20 mouse cellular contexts compared by ENCODE assay signal in the genomic region with DNA sequence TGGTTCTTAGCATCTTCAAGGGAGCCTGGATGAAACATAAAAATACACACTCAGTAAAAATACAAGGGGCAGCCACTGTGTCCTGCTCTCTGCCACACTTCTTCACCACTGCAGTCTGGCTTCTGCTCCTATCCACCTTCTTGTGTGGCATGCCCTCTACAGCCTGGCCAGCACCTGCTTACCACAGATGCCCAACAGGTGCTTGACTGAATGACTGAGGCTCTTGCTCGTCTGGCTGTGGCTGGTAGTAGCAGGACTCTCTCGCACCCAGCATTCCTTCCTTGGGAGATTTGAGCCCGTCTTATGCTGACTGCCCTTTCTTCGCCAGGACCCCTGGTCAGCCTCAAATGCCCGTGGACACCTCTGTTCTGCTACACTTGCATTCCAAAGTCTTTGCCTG.
"Had no signal": no experiment of that assay in that cellular context is flagged by ENCODE, and none has a peak within 500 bp of the region (broad histone marks: within the 10 kb centered on the region; RNA-seq: fewer than 3 reads in every experiment).

No protein-coding gene starts in this region.

- H3K9ac ChIP-seq: liver, embryonic 14.5 days; lung, embryonic 15.5 days; midbrain, embryonic 13.5 days; midbrain, embryonic 15.5 days; neural tube, embryonic 13.5 days; neural tube, embryonic 15.5 days had no signal

- DNase-seq: lung, adult 2 months; lung, postnatal 14 days; lung, postnatal 36 days; retina, postnatal 1 day; right cerebral cortex, adult 18-20 months; right cerebral cortex, postnatal 25 days; right cerebral cortex, postnatal 4 days; spleen, adult 18-20 months; thymus, adult 18-20 months; thymus, postnatal 25 days had no signal

- H3K27me3 ChIP-seq: lung, embryonic 15.5 days; megakaryocyte, embryonic 14.5 days; midbrain, embryonic 15.5 days; neural tube, embryonic 13.5 days; neural tube, embryonic 15.5 days had no signal

- H3K4me1 ChIP-seq: lung, embryonic 15.5 days had no signal

- H3K4me2 ChIP-seq: lung, embryonic 15.5 days; midbrain, embryonic 11.5 days; midbrain, embryonic 13.5 days; midbrain, embryonic 15.5 days; neural tube, embryonic 13.5 days; neural tube, embryonic 15.5 days had no signal

- H3K4me3 ChIP-seq: lung, embryonic 15.5 days; megakaryocyte, embryonic 14.5 days; midbrain, embryonic 13.5 days; midbrain, embryonic 15.5 days; neural tube, embryonic 13.5 days; neural tube, embryonic 15.5 days had no signal

- H3K36me3 ChIP-seq: lung, embryonic 15.5 days; midbrain, embryonic 13.5 days; midbrain, embryonic 15.5 days; neural tube, embryonic 15.5 days had no signal

- H3K9me3 ChIP-seq: lung, embryonic 15.5 days; megakaryocyte, embryonic 14.5 days; midbrain, embryonic 13.5 days; midbrain, embryonic 15.5 days; neural tube, embryonic 13.5 days; neural tube, embryonic 15.5 days had no signal

- H3K27ac ChIP-seq: liver, embryonic 14.5 days; lung, embryonic 15.5 days; macrophage; midbrain, embryonic 13.5 days; midbrain, embryonic 15.5 days; neural tube, embryonic 13.5 days; neural tube, embryonic 15.5 days had no signal

- ATAC-seq: lung, postnatal 0 days; midbrain, embryonic 13.5 days; midbrain, embryonic 15.5 days had no signal
